Mouse (Mus musculus): ENCODE results near the gene Ctdspl.

Gene Ctdspl

GRCm38 (mm10) chr9:118986286-118986685 is 60.0 kb downstream of the Ctdspl start:
- in situ Hi-C loops (cut with MboI, MseI), result no loop called here

- in situ Hi-C loops (cut with MboI, MseI), result no loop called here
Measured at GRCm38 (mm10) chr9:118988787-118989580, 62.7 kb downstream of the Ctdspl start.

DNA sequence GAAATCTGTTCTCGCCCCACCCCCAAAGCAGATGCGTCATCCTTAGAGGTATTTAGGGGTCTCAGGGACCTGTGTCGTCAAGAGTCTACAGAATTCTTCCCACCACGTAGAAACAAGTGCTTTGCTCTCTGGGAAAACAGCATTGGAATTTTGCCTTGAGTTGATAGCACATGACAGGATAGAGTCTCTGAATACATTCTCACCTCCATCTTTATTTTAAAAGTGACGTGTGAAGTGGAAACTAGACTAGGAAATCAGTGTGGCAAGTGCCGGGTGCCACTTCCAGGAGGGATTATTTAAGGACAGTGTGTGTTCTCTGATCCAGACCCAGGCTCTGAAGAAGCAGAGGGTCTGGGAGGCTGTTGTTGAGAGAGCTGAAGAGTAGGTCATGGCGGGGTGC is 64.2 kb downstream of the Ctdspl start:
- in situ Hi-C loops (cut with MboI, MseI), result no loop called here

GRCm38 (mm10) chr9:118991750-118992585 is 65.7 kb downstream of the Ctdspl start:
- in situ Hi-C loops (cut with MboI, MseI), result no loop called here

DNA sequence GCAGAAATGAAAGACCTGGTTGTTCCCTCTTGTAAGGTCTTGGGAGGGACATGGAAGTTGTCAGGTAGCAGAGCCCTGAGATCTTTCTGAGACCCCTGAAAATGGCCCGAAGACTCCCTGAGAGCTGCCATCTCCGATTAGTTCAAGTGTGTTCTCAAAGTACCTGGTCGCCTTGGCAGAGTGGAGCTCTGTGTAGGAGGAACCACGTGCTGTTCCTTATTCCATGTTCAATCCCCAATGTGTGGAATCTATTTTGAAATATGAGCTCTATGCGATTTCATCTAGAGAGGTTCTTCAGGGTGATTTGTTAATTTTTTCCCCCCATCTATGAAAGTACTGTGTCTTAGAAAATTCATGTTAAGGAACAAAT is 66.3 kb downstream of the Ctdspl start:
- in situ Hi-C loops (cut with MboI, MseI), result no loop called here

GRCm38 (mm10) chr9:118994524-118995227 is 68.4 kb downstream of the Ctdspl start:
- in situ Hi-C loops (cut with MboI, MseI), result no loop called here

GRCm38 (mm10) chr9:118995539-118995938 is 69.3 kb downstream of the Ctdspl start:
- in situ Hi-C loops (cut with MboI, MseI), result no loop called here

- in situ Hi-C loops (cut with MboI, MseI), result no loop called here
Measured at GRCm38 (mm10) chr9:118997241-118997640, 71.0 kb downstream of the Ctdspl start.

GRCm38 (mm10) chr9:119000196-119000595 is 73.9 kb downstream of the Ctdspl start:
- in situ Hi-C loops (cut with MboI, MseI), result no loop called here

DNA sequence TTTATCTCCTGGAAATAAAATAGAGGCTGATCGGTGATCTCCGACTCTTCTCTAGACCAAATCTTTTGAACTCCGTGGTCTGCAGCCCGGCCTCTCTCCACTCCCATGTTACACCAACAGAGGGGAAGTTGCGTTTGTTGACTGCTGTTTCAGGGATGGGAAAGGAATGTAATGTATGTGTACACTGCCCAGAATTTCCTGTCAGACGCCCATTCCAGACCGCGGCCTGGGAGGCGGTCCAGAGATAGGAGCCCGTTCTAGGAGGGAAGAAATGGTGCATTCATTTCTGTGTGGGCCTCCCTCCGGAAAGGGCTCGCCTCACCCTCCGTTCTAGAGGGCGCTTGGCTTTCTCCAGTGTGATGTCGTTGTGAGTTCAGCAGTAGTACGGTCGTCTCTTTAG is 76.0 kb downstream of the Ctdspl start:
- in situ Hi-C loops (cut with MboI, MseI), result no loop called here

- in situ Hi-C loops (cut with MboI, MseI), result no loop called here
Measured at GRCm38 (mm10) chr9:119003990-119004702, 77.9 kb downstream of the Ctdspl start.

- in situ Hi-C loops (cut with MboI, MseI), result no loop called here
Measured at GRCm38 (mm10) chr9:119004703-119005076, 78.4 kb downstream of the Ctdspl start.

- in situ Hi-C loops (cut with MboI, MseI), result no loop called here
Measured at GRCm38 (mm10) chr9:119005303-119006029, 79.2 kb downstream of the Ctdspl start.

DNA sequence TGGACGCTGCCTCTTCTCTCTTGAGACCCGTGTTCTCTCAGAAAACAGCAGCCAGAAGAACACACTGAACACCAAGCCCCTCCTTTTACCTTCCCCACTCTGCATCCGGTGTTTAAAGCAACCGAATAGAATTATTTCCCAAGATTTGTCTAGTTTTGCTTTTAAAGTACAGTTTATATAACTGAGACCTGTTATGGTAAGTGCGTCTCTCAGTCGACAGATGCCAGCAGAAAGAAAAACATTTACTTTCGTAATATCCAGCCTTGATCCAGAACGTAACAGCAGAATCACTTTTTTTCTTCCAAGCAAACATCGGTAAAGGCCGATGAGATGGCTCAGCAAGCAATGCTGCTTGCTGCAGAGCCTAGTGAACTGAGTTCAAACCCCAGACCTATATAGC is 81.0 kb downstream of the Ctdspl start:
- in situ Hi-C loops (cut with MboI, MseI), result no loop called here

GRCm38 (mm10) chr9:119008871-119009270 is 82.6 kb downstream of the Ctdspl start:
- in situ Hi-C loops (cut with MboI, MseI), result no loop called here

- in situ Hi-C loops (cut with MboI, MseI), result no loop called here
Measured at GRCm38 (mm10) chr9:119010156-119010710, 84.0 kb downstream of the Ctdspl start.

- in situ Hi-C loops (cut with MboI, MseI), result no loop called here
Measured at GRCm38 (mm10) chr9:119016785-119017507, 90.7 kb downstream of the Ctdspl start.

DNA sequence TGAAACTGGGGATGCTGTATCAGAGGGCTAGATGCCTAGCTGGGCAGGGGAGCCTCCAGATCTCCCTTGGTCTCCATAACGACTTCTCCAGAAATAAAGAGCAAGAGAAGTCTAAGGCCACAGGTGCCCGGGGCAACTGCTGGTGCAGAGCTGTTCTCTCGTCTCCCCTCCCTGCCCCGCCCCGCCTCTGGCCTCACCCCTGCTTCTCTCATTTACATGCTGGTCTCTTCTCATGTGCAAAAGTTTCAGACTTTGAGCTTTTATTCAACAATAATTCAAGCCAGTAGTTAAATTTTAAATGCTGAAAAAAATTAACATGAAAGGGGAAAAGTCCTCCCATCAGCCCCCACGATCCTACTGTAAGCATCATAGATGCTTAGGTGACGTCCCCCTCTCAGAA is 95.5 kb downstream of the Ctdspl start:
- in situ Hi-C loops (cut with MboI, MseI), result no loop called here

DNA sequence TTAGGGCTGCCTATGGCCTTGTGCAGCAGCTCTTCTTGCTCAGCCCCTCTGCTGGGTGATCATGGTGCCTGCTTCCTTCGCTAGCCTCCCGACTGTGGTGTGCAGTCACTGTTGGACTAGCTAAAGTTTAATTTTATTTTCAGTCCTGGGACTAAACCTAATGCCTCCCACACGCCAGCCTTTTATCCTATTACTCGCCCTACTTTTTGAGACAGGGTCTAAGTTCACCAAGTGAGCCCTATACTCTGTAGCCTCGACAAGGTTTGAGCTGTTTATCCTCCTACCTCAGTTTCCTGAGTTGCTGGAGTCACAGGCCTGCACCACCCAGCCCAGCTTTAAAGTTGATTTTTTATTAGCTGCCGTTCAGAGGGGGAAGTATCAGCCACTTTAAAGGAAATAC is 99.0 kb downstream of the Ctdspl start:
- in situ Hi-C loops (cut with MboI, MseI), result no loop called here

GRCm38 (mm10) chr9:119025832-119026331 is 99.6 kb downstream of the Ctdspl start:
- in situ Hi-C loops (cut with MboI, MseI), result no loop called here

All from T-helper 1 cell (primary cell).